Mouse (Mus musculus): ENCODE measurements around the gene Lbr. TPM values are rescaled to one million over a fixed set of nuclear protein-coding genes. Genes with fewer than 3 reads are reported as not detected.

Lbr gene
- total RNA-seq, 2 experiments from 2014 or later = 21.9 to 22.0 TPM

DNA sequence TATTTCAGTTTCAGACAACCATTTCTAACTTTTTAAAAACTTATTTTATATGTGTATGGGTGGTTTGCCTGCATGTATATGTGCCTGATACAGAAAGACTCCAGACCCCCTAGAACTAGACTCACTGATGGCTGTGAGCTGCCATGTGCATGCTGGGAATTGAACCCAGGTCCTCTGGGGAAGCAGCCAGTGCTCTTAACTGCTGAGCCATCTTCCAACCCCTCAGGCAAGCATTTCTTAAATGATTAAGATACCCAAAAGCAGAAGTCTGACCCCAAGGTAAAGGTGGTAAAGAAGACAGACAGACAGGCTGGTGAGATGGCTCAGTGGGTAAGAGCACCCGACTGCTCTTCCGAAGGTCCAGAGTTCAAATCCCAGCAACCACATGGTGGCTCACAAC, 12.0 kb upstream of the Lbr start:
- intact Hi-C loops (cut with DNase I) = no loop called here
- DNase-seq (ENCODE audit: low spot score) = no peak

GRCm38 (mm10) chr1:181853081-181853736, 10.4 kb upstream of the Lbr start:
- intact Hi-C loops (cut with DNase I) = no loop called here

DNA sequence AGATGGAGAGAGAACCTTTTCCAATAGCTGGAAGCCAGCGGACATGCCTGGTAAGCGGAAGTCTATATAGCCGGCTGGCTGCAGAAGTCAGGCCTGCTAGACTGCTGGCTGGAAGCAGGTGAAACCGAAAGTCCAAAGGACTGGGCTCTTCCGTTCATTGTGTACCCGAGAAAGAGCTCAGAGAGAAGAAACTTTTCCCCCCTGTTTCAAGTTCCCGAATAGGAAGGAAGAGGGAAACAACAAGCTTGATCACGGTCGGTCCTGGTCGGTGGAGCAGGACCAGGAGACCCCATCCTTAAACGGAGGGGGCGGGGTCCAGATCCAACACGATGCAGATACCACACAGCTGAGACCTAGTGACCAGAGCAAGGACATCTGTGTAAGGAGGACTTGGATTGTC, 9.6 kb upstream of the Lbr start:
- intact Hi-C loops (cut with DNase I) = no loop called here
- no peak for DNase-seq (ENCODE audit: low spot score)

More at GRCm38 (mm10) chr1:181853081-181853736, 10.4 kb upstream of the Lbr start:
- peak; percentile 42 for DNase-seq (ENCODE audit: low spot score)

GRCm38 (mm10) chr1:181851521-181852310, 8.9 kb upstream of the Lbr start:
- peak; percentile 60 for DNase-seq (ENCODE audit: low spot score)
- intact Hi-C loops (cut with DNase I) = no loop called here

- DNase-seq (ENCODE audit: low spot score) = no peak
- intact Hi-C loops (cut with DNase I) = no loop called here
Observed at GRCm38 (mm10) chr1:181850441-181850840, 7.6 kb upstream of the Lbr start.

GRCm38 (mm10) chr1:181848210-181848609, 5.4 kb upstream of the Lbr start:
- intact Hi-C loops (cut with DNase I) = no loop called here
- DNase-seq (ENCODE audit: low spot score) = no peak

DNA sequence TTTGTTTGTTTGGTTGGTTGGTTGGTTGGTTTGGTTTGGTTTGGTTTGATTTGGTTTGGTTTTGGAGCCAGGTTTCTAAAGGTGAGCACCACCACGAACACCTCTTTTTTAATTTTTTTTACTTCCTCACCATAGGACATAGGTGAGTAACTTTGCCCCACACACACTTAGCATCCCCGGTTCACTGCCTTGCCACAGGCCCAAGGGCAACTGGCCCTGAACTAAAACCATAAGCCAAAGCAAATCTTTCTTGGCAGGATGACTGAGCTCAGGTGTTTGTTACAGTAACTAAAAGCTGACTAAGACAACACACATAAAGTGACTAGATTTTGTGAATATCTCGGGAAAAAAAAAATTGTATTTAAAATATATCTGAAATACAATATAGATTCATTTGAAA, 4.5 kb upstream of the Lbr start:
- no peak for DNase-seq (ENCODE audit: low spot score)
- intact Hi-C loops (cut with DNase I) = no loop called here

GRCm38 (mm10) chr1:181845767-181846166, 2.9 kb upstream of the Lbr start:
- intact Hi-C loops (cut with DNase I) = no loop called here
- DNase-seq (ENCODE audit: low spot score) = no peak

DNA sequence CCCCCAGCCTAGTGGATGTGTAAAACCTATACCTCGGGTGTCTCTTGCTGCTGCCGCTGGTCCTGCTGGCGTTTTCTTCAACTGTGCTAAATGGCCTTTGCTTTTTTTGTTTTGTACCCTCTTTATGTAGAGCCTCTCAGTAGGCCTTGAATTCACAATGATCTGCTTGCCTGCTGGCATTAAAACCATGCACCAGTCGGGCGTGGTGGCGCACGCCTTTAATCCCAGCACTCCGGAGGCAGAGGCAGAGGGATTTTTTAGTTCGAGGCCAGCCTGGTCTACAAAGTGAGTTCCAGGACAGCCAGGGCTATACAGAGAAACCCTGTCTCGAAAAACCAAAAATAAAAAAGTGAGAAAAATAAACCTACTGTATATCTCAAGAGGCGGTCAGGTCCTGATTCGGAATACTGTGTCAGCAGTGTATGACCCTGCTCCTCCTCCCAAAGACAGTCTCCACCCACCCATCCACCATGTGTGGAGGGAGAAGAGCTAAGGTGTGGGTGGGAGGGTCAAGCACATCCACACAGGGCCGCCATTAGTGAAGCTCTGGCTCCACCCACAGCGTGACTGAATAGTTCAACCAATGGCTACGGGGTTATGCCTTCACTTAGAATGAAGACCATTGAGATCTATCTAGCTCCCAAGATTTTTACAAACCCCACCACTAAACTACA, 2.2 kb upstream of the Lbr start:
- no peak for DNase-seq (ENCODE audit: low spot score)
- intact Hi-C loops (cut with DNase I) = loop anchor here (5.0 kb wide), 1 partner anchor 37 kb away; no protein-coding TSS in a partner anchor

DNA sequence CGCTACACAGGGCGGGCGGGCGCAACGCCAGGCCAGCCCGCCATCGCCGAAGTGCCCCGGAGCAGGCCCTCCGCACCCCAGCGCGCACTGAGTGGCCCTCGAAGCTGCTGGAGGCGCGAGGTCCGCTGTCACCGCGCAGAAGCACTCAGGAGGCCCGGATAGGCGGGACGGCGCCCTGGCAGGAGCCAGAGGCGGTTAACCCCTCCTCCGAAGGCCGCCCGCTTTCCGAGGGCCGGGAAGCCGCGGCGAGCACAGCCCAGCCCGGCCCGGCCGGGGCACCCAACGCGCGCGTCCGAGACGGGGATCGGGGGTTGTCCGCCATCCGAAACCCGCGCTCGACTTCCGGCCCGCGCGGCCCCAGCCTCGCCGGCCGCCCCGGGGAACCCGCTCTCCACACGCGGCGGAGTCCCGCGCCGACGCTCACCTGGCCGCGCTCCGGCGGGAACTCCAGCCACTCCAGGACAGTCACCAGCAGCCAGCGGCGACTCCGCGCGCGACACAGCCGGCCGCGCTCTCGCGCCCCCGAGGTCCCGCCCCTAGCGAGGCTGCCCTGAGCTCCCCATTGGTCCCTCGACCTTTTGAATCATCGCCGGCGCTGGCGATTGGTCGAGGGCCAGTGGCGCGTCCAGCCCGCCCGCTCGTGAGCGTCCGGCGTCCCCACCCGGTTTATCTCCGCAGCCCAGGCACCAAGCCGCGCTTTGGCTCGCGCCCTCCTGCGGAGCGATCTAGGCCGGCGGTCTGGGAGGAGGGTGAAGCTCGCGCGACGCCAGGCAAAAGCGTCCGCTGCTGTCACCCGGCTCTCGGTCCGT, 778 bp downstream of the Lbr start:
- intact Hi-C loops (cut with DNase I) = loop anchor here (5.0 kb wide), 1 partner anchor 40 kb away; no protein-coding TSS in a partner anchor
- DNase-seq (ENCODE audit: low spot score) = peak; percentile 97

GRCm38 (mm10) chr1:181841396-181841795, 1.4 kb downstream of the Lbr start:
- no peak for DNase-seq (ENCODE audit: low spot score)
- intact Hi-C loops (cut with DNase I) = loop anchor here (5.0 kb wide), 1 partner anchor 41 kb away; no protein-coding TSS in a partner anchor

DNA sequence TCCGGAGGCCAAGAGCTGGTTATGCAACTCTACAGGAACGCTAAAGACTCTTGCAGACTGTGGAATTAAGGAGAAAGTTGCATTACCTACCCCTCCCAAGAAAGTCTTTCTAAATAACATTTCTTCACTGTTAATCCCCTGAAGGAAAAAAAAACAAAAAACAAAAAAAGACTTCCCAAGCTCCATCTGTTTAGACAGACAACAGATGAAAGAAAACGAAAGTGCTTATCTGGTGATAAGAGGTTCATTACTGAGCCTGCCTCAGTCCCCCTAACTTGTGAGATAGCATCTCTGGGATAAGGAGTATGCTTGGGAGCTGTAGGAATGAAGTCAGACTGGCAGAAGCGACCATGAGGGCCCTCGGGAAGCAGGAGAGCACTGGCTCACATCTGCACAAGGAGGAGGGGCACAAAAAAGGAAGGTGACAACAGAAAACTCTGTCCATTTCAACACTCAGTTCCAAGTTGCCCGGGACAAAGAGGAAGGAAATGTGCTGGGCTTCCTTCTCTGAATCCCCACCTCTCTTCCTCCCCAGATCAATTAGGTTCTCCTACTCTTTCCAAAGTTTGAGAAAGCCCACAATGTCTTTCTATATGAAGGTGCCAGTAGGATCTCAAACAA, 3.0 kb downstream of the Lbr start:
- no peak for DNase-seq (ENCODE audit: low spot score)
- intact Hi-C loops (cut with DNase I) = loop anchor here (5.0 kb wide), 1 partner anchor 42 kb away; no protein-coding TSS in a partner anchor

DNA sequence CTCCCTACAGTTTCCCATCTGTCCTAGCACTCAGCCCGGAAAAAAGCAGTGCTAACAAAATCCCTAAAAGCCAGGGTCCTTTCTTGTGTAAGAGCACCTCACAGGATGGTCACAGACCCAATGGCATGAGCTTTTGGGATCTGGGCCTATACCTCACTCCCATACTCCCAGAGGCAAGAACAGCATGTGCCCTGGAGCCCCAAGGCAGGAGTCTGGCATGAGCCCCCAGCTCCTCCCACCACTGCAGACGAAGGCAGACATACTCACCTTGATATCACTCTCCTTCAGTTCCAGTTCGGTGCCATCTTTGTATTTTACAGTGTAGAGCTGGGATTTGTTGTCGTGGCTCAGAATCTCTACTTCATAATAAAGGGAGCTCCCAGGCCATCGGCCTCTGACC, 4.7 kb downstream of the Lbr start:
- no peak for DNase-seq (ENCODE audit: low spot score)
- intact Hi-C loops (cut with DNase I) = no loop called here

GRCm38 (mm10) chr1:181833143-181833542, 9.7 kb downstream of the Lbr start:
- intact Hi-C loops (cut with DNase I) = no loop called here
- no peak for DNase-seq (ENCODE audit: low spot score)

- intact Hi-C loops (cut with DNase I) = no loop called here
Observed at GRCm38 (mm10) chr1:181832720-181833119, 10.1 kb downstream of the Lbr start.

DNA sequence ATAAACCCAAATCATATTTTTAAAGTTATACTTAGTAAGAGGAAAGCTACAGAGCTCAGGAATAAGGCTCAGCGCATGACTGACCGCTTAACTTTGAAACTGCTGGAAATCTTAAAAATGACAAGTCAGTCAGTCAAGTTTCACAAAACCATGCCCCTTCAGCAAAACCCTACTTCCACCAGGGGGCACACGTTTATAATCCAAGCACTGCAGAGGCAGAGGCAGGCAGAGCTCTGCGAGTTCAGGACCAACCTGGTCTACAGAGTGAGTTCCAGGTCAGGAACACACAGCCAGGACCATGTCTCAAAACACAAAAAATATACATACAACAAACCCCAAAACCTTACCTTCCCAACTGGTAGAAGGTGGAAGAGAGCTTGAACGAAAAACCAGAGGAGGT, 14.5 kb downstream of the Lbr start:
- intact Hi-C loops (cut with DNase I) = loop anchor here (2.0 kb wide), 1 partner anchor 52 kb away; no protein-coding TSS in a partner anchor
- no peak for DNase-seq (ENCODE audit: low spot score)

More at GRCm38 (mm10) chr1:181832720-181833119, 10.1 kb downstream of the Lbr start:
- no peak for DNase-seq (ENCODE audit: low spot score)

DNA sequence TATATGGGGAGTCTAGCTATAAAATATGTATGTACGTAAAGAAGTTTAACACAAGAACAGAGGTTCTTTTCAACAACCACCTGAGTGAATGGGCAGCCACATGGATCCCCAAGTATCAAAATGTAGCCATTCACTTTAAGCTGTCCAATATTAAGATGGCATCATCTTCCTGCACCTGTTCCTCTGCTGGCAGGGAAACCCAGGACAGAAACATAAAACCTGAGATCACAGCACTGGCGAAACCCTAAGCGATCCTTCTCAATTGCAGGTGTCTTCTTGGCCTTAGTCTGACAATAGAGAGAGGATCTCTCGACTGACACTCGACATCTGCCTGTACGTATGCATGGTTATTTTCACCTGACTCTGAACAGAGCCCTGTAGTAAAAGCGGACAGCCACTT, 16.1 kb downstream of the Lbr start:
- no peak for DNase-seq (ENCODE audit: low spot score)
- intact Hi-C loops (cut with DNase I) = no loop called here

DNA sequence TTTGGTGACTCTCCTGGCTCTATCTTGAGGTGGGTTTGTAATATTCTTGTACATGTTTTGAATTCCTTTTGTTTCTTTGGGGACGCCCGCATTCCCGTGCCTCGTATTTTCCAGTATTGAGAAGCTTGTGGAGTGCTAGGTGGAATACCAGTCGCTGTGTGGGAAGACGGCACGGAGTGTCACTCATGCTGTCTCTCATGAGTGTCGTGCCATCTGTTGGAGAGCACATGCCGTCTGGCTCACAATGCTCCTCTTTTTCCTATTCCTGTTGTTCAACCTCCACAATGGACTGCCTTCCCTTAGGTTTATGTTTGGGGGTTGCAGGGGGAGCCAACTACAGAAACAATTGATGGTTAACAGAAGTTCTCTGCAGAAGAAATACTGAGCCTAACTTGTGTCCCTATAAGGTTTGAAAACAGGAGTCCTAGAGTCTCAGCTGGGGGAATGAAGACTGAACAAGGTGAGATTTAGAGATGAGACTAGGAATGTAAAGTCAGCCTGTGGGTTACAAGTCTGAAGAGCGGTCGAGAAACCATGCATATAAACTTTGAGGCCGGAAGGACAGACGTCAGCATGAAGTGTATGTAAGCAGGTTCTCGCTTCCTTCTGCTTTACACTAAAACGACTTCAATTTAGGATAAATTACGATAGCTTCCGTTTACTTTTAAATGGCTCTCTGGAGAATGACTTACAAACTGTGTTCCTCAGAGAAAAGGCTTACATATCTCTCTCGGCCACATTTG, 31.2 kb downstream of the Lbr start:
- DNase-seq (ENCODE audit: low spot score) = no peak
- intact Hi-C loops (cut with DNase I) = no loop called here

DNA sequence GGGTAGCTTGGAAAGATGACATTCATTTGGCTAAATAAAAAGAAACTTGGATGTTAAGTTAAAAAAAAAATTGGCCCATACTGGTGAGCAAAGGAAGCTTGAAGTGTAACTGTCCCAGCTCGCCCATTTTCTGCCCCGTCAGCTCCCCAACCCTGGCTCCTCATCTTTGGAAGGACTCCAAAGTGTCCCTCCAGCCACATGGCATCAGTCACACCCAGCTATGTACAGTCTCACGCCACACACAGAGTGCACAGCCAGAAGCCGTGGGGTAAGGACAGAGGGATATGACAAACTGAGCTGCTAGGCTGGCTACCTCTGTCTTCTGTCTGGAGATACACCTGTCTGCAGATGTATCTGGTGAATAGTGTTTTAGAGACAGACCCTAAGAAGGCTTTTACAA, 42.2 kb downstream of the Lbr start:
- intact Hi-C loops (cut with DNase I) = no loop called here
- no peak for DNase-seq (ENCODE audit: low spot score)
